Mouse (Mus musculus): ENCODE results near the gene Slc12a8.
A peak's percentile ranks its signal among the peaks of the same experiment; 100 is the strongest.

Gene Slc12a8

DNA sequence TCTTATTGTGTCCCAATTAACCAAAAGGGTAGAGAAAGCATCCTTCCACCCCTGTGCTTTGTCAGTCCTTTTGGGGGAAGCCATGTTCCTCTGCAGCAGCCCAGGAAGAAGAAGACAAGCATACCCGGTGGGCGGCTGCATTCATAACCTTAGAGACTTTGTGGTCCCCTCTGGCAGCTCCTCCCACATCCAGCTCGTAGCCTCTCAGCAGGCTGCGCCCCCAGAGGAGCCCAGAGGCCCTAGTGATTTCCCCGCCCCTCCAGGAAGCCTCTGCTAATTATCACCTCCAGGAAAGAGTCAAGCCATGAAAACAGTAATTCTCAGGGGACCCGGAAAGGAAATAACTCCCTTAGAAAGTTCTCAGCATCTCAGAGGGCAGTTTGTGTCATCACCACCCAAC lies 188.1 kb downstream of the Slc12a8 start:
- Histone ChIP-seq H3K36me3 (ENCODE audit: insufficient read depth, low read length) (no peaks in the 10 kb centered on the region), H3K4me3 (replicated peaks; ENCODE audit: low read length) (no peak overlapping the region), H3K27me3 (ENCODE audit: insufficient read depth, low read length) (peaks cover 3% of the 10 kb centered on the region; the same call in 1 of the 2 replicates), H3K4me1 (replicated peaks; ENCODE audit: low read depth, low read length) (peaks cover 16% of the 10 kb centered on the region), H3K9me3 (ENCODE audit: low read length) (0 out of 2 replicates have a peak, but pooled peaks cover 3% of the 10 kb centered on the region)
- TF ChIP-seq NANOG (IDR thresholded peaks at IDR 0.05; ENCODE audit: borderline replicate concordance, low read length) (no peak), POU5F1 (IDR thresholded peaks at IDR 0.05; ENCODE audit: borderline replicate concordance, low read length) (no peak), CTCF (conservative IDR thresholded peaks at IDR 0.05; ENCODE audit: low read length) (no peak)

DNA sequence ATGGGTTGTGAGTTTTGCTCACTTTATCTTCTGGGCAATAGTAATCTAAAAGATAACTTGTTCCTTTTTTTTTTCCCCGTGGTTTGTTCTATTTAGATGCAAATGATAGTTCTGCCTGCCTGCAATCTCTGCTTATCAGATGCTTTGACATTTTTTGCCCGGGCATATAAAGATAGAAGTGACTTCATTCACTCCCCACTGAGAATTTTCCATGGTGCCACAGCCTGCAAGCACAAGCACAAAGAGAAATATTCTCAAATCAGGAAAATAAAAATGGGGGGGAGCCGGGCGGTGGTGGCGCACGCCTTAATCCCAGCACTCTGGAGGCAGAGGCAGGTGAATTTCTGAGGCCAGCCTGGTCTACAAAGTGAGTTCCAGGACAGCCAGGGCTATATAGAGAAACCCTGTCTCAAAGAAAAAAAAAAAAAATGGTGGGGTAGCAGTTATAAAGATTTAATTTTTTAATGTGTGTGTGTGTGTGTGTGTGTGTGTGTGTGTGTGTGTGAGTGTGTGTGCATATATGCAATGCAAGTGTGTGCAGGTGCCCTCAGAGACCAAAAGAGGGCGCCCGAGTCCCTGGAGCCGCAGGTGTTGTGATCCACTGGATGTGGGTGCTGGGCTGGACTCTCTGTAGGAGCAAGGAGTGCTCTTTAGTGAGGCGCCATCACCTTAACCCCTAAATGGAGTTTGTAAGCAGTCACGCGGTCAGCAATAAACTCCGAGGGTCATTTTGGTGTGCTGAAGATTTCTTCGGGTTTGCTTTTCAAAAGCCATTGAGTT lies 189.2 kb downstream of the Slc12a8 start:
- Histone ChIP-seq H3K9me3 (ENCODE audit: low read length) (0 out of 2 replicates have a peak, but pooled peaks cover 3% of the 10 kb centered on the region), H3K4me1 (replicated peaks; ENCODE audit: low read depth, low read length) (peaks cover 24% of the 10 kb centered on the region), H3K27me3 (ENCODE audit: insufficient read depth, low read length) (peaks cover under 1% of the 10 kb centered on the region; the same call in 1 of the 2 replicates), H3K36me3 (ENCODE audit: insufficient read depth, low read length) (no peaks in the 10 kb centered on the region), H3K4me3 (replicated peaks; ENCODE audit: low read length) (no peak overlapping the region)
- TF ChIP-seq NANOG (IDR thresholded peaks at IDR 0.05; ENCODE audit: borderline replicate concordance, low read length), result no peak
- peak; percentile 36 for TF ChIP-seq CTCF (conservative IDR thresholded peaks at IDR 0.05; ENCODE audit: low read length)

DNA sequence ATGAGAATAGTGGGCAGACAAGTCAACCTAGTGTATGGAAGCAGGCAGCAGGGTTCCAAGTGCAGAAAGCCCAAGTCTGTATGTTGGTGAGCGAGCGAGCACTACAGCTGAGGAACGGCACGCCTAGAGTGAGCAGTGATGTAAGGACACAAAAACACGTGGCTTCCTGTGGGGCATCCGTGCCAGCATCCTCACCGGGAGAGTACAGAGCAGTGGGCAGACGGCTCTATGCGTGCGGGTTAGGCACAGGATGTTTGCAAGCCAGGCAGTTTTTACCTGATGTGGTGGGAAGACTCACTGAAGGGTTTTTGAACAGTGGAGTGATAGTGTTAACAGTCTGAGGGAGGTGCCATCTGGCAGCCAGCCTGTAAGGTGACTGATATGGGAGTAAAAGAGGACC lies 190.9 kb downstream of the Slc12a8 start:
- TF ChIP-seq NANOG (IDR thresholded peaks at IDR 0.05; ENCODE audit: borderline replicate concordance, low read length), result no peak
- TF ChIP-seq POU5F1 (IDR thresholded peaks at IDR 0.05; ENCODE audit: borderline replicate concordance, low read length), result no peak
- no peak for TF ChIP-seq CTCF (conservative IDR thresholded peaks at IDR 0.05; ENCODE audit: low read length)
- Histone ChIP-seq H3K36me3 (ENCODE audit: insufficient read depth, low read length) (no peaks in the 10 kb centered on the region), H3K4me1 (replicated peaks; ENCODE audit: low read depth, low read length) (peaks cover 24% of the 10 kb centered on the region), H3K27me3 (ENCODE audit: insufficient read depth, low read length) (no peaks in the 10 kb centered on the region), H3K9me3 (ENCODE audit: low read length) (0 out of 2 replicates have a peak, but pooled peaks cover 3% of the 10 kb centered on the region), H3K4me3 (replicated peaks; ENCODE audit: low read length) (no peak overlapping the region)

DNA sequence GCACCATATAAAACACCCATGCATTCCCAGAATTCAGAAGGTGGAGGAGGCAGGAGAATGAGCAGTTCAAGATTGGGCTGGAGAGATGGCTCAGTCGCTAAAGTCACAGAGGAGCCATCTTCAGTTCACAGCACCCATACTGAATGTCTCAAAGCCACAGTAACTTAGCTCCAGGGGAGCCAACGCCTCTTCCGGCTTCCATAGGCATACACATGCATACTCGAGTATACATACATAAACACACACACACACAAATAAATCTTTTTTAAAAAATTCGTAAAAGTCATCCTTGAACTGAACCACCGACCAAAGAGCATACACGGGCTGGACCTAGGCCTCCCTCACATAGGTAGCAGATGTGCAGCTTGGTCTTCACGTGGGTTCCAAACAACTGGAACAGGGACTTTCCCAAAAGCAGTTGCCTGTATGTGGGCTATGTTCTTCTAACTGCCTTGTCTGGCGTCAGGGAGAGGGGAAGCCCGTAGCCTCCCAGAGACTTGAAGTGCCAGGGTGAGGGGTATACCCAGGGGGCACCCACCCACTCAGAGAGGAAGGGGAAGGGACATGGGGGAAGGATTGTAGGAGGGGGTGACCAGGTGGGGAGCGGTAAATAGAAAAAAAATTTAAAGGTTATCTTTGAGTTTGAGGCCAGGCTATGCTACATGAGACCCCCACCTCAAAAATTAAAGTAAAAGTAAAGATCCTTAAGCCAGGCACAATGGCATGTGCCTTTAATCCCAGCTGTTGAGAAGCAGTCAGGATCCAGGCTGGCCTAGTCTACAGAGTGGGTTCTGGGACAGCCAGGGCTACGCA lies 191.7 kb downstream of the Slc12a8 start:
- TF ChIP-seq POU5F1 (IDR thresholded peaks at IDR 0.05; ENCODE audit: borderline replicate concordance, low read length), result no peak
- no peak for TF ChIP-seq NANOG (IDR thresholded peaks at IDR 0.05; ENCODE audit: borderline replicate concordance, low read length)
- no peak for TF ChIP-seq CTCF (conservative IDR thresholded peaks at IDR 0.05; ENCODE audit: low read length)
- Histone ChIP-seq H3K36me3 (ENCODE audit: insufficient read depth, low read length) (no peaks in the 10 kb centered on the region), H3K27me3 (ENCODE audit: insufficient read depth, low read length) (no peaks in the 10 kb centered on the region), H3K9me3 (ENCODE audit: low read length) (0 out of 2 replicates have a peak, but pooled peaks cover 3% of the 10 kb centered on the region), H3K4me1 (replicated peaks; ENCODE audit: low read depth, low read length) (peaks cover 29% of the 10 kb centered on the region), H3K4me3 (replicated peaks; ENCODE audit: low read length) (no peak overlapping the region)
